Mouse (Mus musculus) granulocyte monocyte progenitor cell, adult 5-6 weeks (primary cell): ENCODE data around the gene Nol9. TPM values are rescaled to one million over a fixed set of nuclear protein-coding genes. Genes with fewer than 3 reads are reported as not detected.
A peak's percentile ranks its signal among the peaks of the same experiment; 100 is the strongest.

Experiments
- ATAC-seq: replicated peaks from 2 replicates; pipeline ENCODE4 v1.8.0; 2016; ENCODE audit warnings: mild to moderate bottlenecking, moderate TSS enrichment, inconsistent platforms; ENCODE audit not compliant: poor library complexity, severe bottlenecking
- total RNA-seq, 2 experiments: library from RNA; stranded (forward) in 1 of 2; stranded (reverse) in 1 of 2; fragments of 200-712, 200-1000 nt in 1 of 2; fragments of >200 nt in 1 of 2; fragmentation: Nextera tagmentation in 1 of 2; gene quantifications; 2 replicates each; pipeline ENCODE4 v1.2.3; 2014 to 2017

Gene Nol9
- total RNA-seq (2014; fragmentation: Nextera tagmentation): 33.7 and 36.5 TPM in 2 replicates
- 30.7 and 40.0 TPM in 2 replicates for total RNA-seq (2017)

GRCm38 (mm10) chr4:152038985-152039830, at the start of gene Nol9:
Gene Nol9 (plus strand): TSS chr4:152039321.
- ATAC-seq: peak; percentile 92

DNA sequence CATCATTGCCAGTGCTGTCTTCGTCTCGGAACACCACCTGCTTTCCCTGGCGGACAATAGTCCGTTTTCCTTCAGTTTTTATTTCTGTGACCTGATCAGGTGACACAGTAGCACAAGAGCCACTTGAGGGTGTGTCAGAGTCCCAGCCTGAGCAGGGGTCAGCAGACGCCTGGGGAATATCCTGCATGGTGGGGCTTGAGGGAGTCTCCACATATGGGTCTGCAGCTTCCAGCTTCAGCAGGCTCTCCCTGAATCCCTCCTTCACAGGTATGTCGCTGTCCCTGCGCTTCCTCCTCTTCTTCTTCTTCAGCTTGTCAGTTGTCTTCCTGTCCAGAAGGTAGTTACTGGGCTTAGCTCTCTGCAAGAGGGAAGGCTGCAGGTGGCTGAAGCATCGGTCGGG, 47.0 kb upstream of the Nol9 start:
- ATAC-seq: no peak

DNA sequence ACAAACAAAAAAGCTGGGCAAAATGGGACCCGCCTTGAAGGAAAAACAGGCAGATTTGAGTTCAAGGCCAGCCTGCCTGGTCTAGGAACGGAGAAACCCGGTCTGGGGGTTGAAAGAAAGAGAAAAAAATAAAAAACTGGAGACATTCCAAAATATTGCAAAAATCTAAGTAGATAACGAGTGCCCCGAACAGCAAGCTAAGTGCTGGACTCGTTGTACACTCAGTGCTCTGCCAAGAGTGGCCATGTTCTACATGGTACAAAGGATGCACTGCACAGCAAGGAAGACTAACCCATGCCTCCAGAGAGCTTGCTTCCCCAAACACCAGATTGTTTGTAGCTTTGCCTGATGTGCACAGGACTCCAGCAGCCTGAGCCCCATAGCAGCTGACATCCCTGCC, 46.1 kb upstream of the Nol9 start:
- no peak for ATAC-seq

GRCm38 (mm10) chr4:151994228-151995171, 44.6 kb upstream of the Nol9 start:
- no peak for ATAC-seq

DNA sequence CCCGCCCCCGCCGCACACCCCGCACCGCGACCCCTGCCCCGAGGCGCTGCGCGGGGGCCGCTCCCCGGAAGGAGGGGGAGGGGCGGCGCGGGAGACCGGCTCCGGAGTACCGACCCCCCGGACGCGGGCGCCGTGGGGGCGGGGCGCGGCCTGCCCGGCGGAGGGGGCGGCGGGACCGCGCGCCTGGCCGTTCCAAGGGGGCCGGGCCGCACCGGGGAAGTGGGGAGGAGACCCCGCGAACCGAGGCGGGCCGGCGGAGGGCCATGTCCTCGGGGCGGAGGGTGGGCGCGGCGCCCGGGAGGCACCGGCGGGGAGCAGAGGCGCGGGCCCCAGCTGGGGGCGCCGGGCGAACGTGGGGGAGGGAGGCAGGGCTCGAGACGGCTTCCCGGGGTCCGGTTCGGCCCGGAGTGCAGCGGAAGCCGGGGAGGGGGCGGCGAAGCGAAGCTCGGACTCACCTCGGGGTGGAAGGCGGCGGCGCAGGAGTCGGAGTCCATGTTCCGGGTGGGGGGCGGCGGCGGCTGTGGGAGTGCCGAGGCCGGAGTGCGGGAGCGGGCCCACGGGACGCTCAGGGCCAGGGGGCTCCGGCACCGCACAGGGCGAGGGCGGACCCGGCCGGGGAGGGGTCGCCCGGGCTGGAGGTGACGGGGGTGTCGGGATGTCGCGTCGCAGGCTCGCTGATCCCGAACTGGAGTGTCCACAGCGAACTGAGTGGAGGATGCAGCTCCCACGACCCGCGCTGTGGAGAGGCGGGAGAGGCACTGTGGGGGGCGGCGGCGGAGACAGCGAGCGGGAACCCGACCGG, 43.5 kb upstream of the Nol9 start:
- no peak for ATAC-seq

- ATAC-seq: peak; percentile 85
Observed at GRCm38 (mm10) chr4:151996173-151996950, 42.8 kb upstream of the Nol9 start, which contains the start of gene Phf13. Gene Phf13 (minus strand): TSS chr4:151996258.

GRCm38 (mm10) chr4:151996951-151997222, 42.2 kb upstream of the Nol9 start:
- ATAC-seq: no peak

GRCm38 (mm10) chr4:151997701-151998100, 41.4 kb upstream of the Nol9 start:
- no peak for ATAC-seq

DNA sequence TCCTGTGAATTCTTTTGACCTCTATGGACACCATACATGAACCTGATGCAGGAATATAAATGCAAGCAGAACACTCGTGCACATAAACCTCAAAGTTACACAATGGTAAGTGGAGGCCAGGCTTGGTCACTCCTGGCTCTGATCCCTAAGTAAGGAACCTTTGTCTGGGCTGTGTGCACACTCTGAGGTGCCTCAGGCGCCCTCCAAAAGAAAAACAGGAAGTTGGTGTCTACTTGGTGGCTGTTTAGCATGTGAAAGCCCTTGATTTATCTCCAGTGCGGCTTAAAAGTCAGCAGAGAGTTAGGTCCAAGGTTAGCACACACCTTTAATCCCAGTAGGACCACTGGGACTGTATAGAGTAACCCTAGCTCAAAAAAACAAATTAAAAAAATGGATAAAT, 39.6 kb upstream of the Nol9 start:
- peak; percentile 52 for ATAC-seq

DNA sequence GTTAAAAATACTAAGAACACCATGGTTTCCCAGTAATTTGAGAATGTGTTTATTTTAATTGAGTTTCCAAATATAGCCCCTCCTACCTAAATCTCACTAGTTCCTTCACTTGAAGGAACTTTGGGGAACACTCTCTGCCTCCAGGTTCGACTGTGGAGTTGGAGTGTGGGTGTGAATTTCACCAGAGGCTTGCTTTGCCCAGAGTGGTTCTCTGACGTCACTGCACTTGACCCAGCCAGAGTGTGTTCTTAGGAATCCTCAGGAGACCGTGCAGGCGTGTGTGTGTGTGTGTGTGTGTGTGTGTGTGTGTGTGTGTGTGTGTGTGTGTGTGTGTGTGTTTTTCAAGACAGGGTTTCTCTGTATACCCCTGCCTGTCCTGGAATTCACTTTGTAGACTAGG, 38.2 kb upstream of the Nol9 start:
- no peak for ATAC-seq

DNA sequence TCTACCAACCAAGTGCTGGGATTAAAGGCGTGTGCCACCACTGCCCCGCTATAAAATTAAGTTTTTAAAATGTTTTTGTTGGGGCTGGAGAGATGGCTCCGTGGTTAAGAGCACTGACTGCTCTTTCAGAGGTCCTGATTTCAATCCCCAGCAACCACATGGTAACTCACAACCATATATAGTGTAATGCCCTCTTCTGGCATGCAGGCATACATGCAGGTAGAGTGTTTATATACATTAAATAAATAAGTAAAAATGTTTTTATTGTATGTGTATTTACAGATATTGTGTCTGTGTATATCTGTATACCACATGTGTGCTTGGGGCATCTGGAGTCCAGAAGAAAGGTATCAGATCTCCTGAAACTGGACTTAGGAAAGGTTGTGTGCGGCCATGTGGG, 37.8 kb upstream of the Nol9 start:
- no peak for ATAC-seq

GRCm38 (mm10) chr4:152002063-152002462, 37.1 kb upstream of the Nol9 start:
- ATAC-seq: no peak

DNA sequence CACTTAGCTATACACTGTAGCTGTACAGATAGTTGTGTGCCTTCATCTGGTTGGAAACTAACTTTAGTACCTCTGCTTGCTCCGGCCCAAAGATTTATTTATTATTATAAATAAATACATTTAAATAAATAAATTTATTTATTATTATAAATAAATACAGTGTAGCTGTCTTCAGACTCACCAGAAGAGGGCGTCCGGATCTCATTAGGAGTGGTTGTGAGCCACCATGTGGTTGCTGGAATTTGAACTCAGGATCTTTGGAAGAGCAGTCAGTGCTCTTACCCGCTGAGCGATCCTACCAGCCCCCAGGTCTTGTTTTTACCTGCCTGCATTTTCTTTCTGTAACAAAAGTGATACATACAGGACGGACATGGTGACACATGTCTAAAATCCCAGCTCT, 33.0 kb upstream of the Nol9 start:
- ATAC-seq: no peak

DNA sequence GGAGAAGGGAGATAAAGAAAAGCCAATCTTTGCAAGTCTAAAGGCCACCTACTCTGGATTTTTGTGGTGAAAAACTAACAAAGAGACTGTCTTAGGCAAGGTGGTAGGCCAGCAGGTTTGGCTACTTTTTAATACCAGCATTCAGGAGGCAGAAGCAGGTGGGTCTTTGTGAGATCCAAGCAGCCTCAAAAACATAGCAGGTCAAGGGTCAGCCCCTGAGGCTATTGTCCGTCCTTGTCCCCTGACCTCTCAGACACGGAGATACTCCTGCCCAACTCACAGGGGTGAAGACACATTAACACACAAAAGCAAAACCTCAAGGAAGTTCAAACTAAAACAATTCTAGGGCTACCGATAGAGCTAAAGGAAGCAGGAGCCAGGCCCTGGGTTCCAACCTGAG, 32.3 kb upstream of the Nol9 start:
- ATAC-seq: no peak

DNA sequence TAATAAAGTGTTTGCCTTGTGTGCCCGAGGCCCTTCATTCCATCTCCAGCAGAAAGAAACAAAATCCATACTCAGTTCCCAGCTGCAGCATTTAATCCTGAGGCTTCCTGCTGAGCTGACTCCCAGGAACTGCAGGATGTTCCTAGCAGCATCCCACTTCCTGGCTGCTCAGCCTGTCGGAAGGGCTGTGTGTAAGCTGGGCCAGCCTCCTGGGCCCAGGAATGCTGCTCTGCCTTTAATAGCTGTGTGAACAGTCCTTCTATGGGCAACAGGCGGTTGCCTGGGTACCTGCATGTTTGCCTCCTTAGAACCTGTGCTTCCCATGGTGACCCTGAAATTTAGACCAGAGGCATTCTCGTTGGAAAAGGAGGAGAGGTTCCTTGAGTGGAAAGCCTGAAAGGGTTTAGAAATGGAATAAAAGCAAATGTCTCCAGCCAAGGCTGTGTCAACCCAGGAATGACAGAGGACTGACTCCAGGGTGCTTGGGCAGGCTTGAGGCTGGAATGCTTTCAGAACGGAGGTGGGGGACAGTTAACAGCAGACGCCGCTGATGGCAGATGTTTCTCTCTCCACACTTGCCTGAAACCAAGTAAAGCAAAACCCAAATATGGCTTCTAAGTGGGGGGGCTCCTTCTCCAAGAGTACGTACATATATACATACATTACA, 31.5 kb upstream of the Nol9 start:
- ATAC-seq: no peak

GRCm38 (mm10) chr4:152008148-152008500, 31.0 kb upstream of the Nol9 start:
- no peak for ATAC-seq

GRCm38 (mm10) chr4:152008622-152009075, 30.5 kb upstream of the Nol9 start, which contains the start of gene Klhl21:
Gene Klhl21 (plus strand): TSS chr4:152008803.
- ATAC-seq: peak; percentile 78

DNA sequence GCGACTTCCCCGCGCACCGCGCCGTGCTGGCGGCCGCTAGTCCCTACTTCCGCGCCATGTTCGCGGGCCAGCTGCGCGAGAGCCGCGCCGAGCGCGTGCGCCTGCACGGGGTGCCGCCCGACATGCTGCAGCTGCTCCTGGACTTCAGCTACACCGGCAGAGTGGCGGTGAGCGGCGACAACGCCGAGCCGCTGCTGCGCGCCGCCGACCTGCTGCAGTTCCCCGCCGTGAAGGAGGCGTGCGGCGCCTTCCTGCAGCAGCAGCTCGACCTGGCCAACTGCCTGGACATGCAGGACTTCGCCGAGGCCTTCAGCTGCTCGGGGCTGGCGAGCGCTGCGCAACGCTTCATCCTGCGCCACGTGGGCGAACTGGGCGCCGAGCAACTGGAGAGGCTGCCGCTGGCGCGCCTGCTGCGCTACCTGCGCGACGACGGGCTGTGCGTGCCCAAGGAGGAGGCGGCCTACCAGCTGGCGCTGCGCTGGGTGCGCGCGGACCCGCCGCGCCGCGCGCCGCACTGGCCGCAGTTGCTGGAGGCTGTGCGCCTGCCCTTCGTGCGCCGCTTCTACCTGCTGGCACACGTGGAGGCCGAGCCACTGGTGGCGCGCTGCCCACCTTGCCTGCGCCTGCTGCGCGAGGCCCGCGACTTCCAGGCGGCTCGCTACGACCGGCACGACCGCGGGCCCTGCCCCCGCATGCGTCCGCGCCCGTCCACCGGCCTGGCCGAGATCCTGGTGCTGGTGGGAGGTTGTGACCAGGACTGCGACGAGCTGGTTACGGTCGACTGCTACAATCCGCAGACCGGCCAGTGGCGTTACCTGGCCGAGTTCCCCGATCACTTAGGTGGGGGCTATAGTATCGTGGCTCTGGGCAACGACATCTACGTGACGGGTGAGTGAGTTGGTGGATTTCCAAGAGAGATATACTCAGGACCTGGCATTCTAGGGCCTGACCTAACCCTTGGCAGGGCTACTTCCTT, 29.8 kb upstream of the Nol9 start:
- ATAC-seq: peak; percentile 4; the same call in 1 of the 2 replicates
